Mouse (Mus musculus): ENCODE measurements at regions not wholly inside any gene's neighbourhood (a gene's known extent, or its start where the extent isn't known, plus 50 kb on each side); places are given as distances from the start of the nearest gene placed in this dataset.

DNA sequence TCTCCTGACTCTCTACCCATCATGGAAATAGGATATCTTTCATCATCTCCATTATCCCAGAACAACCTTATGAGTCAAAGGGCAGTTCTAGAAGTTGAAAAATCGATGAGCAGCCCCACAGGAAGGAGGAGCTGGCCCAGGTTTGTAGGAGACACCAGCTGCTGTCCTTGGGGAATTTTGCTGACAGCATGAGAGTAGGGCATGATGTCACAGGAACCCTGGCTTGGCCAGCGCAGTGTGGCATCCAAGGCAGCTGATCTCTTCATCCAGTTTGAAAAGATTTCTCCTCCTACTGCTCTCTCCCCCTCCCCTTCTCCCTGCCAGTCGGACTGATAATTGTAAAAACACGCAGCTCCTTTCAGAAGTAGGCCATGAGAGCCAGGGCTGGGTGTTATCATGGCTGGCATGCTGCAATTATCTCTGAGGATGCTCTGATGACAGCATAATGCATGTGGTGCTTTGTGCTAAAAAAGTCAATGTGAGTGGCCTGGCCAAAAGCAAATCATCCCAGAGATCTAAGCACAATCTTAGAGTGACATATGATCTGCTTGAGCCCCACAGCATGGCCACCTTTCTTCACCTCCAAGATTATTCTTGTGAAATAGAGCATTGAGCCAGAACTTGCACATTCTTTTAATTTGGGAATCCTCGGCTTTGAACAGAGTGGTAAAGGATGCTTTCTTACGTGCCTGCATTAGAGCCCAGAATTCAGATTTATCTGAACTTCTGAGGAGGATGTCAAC, 54.2 kb downstream of the Gjd2 start:
- DNase-seq (ENCODE audit: low read depth): no peak

DNA sequence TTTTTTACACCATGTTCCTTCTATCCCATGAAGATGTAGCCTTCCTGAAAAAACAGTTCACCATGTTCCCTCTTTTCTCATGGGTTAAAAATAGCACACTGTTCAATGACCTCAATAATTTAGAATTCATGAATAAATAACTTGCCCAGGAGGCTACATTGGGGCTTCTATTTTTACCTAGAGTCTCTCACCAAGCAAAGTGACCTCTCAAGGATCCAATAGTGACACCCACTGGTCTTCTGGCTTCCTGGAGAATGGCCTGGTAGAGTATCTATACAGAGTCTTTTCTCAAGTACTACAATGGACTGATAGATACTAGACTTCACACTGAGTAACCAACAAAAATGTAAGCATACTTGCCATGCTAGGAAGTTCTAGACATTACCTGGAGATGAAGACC, 60.9 kb downstream of the Gjd2 start:
- DNase-seq (ENCODE audit: low read depth): no peak

DNA sequence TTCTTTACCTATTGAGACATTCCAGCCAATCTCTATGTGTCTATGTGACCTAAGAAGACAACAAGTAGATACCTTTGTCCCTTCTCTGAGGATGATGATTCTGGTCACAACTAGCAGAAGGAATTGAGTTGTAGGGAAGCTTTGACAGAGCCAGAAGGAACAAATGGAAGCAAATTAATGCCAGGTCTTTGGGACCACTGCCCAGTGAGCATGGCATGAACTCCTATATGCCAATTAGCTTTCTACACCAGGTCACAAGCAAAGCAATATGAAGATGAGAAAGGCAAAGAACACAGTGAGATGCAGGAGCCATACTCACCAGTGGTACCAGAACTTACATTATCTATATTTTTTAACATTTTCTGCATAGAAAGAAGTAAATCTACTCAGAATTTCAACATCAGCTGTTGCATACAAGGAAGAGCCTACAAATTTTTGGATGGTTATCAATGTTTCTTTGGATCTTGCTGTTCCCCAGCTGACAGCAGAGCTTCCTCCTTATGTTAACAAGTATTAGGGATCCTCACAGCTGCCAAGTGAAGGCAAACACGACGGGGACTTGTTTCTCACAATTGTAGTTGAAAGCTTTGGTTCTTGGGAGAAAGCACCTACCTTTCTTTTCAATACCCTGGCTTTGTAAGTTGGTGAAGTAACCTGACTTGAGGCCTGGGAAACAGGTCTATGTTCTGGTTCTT, 64.0 kb downstream of the Gjd2 start:
- no peak for DNase-seq (ENCODE audit: low read depth)

DNA sequence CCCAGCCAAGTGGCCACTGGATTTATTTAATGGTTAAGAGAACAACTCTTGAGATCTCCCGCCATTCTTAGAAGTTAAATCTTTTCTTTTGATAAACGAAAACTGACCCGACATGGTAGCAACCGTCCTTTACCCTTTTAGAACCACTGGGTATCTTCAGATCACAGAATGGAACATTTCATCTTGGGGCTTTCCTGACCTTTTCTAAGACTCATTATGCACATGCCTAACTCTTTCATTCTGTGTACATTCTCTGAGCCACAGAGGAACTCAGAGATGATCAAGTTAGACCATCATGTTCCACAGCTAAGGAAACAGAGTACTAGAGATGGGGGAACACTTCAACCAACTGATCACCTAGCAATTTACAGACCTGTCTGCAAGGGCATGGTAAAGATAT, 81.7 kb downstream of the Gjd2 start:
- peak; percentile 3 for DNase-seq (ENCODE audit: low read depth)

DNA sequence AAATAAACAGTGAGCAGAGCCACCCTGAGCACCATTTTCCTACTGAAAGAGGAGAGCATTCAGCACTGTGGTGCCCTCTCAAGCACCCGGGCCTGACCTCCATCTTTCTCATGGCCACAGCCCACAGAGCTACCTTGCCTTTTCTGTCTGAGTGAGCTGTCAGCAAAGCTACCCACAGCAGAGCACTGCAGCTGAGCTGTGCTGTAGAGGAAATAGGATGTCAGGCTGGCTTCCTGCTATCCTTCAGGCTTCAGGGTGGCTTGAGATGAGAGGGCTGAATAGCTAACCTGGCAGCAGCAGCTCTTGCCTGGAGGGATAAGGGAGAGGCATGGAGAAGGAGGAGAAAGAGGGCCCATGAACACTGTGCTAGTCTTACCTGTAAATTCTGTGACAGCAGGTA, 82.5 kb downstream of the Gjd2 start:
- no peak for DNase-seq (ENCODE audit: low read depth)

DNA sequence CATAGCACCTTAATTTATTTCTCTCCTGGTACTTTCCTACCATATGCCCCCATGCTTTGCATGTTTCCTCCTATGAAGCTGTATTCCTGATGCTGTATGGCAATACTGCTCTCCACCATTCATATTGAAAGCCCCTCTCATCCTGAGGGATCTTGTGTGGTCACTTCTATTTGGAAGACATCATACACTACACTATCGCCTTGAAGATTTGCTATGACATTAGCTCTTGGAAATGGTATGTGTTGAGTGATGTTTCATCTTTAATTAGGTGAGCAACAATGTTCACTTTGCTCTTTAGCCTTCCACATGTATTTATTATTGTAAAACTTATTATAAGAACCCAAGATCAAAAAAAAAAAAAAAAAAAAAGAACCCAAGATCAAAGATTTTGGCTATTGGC, 81.2 kb upstream of the Arhgap11a start:
- DNase-seq (ENCODE audit: low read depth): no peak

DNA sequence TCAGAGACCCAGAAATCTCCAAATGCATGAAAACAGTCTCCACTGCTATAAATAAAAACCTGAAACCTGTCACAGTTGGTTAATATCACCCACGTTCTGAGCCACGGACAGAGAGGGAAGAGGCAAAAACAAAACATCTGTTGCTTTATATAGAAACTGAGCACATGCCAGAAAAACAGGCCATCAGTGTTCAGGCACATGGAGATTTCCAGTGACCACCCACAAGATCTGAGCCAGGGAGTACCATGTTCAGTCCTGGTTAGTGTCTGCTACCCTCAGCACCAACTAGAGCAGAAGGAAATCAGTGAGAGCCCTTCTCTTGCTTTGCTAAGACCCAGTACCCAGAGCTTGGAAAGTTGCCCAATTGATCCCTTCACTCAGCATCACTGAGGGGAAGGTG, 75.7 kb upstream of the Arhgap11a start:
- no peak for DNase-seq (ENCODE audit: low read depth)

DNA sequence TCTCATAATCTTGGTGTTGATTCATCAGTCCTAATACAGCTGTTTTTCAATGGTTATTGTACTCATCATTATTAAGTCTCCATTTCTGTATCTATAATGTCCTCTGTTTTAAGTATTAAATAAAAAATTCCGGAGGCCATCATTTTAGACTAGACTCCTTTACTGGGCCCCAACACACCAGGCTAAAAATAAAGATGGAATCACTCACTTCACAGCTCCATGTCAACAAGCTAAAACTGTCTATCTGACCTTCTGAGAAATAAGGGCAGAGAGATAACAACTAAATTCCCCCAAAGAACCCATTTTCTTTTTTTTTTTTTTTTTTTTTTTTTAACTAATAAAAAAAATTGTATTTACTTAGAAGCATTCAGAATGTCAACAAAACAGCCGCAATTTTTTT, 70.5 kb upstream of the Arhgap11a start:
- DNase-seq (ENCODE audit: low read depth): no peak

DNA sequence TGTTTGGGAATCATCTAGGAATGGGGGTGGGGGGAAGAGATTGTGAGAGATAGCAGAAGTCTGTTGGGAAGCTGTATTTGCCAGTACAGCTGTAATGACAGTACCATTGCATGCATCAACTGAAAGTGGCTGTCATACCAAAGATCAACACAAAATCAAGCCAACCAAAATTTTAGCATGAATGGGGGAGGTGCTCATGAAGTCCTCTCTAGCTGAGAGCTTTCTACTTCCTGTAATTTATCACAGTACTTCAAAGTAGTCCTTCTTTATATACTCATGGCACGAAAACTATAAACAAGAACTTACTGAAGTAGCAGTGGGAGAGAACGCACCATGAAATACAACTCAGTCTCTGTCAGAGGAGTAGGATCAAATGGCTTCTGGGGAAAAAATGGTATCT, 65.8 kb upstream of the Arhgap11a start:
- DNase-seq (ENCODE audit: low read depth): no peak

DNA sequence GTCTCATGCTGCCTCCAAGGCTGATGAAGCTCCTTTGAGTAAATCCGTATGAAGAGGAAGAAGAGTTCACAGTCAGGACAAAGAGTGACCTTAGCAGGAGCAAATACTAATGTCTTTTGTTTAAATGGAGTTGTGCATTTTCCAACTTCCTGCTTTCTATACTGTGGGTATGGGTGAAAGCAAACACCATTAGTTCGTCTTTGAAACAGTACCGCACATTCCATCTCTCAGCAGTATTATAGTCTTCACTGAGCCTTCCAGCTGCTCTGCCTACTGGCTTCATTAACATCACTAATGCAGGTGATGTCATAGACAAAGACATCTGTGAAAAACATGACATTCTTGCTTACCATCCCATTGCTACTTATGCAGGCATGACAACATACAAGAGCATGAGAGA, 62.7 kb upstream of the Arhgap11a start:
- no peak for DNase-seq (ENCODE audit: low read depth)

DNA sequence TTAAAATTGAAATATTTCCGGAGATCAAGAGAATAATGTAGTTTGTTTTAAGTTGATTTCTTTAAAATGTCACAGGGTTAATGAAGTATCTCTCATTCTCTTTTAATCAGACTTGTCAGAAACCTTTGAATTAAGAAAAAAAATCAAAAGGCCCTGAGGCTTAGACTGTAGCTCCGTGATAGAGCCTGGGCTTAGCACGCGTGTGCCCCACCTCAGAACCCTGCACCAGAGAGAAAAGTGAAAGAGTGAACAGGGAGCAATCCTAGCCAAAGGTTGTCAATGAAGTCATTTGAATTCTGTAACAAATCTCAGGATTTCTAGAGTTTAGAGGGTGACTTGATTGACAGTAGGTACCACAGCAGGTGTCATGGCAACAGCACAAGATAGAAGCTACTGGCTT, 61.0 kb upstream of the Arhgap11a start:
- no peak for DNase-seq (ENCODE audit: low read depth)

DNA sequence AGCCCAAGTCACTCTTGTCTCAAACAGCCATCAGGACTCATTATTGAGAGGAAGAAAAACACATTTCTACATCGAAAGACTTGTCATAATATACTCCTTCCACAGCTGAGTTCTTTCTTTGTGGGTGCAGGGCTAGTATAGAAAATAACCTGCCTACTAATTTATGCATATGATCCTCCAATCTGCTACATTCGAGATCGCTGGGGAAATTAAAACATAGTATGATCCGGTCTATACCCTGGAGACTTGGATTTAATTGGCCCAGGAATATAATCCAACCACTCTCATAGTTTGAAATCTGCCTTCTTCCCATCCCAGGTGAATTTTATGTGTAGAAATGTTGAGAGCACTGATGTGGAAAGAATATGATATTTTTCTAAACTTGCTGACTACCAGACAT, 60.2 kb upstream of the Arhgap11a start:
- no peak for DNase-seq (ENCODE audit: low read depth)

DNA sequence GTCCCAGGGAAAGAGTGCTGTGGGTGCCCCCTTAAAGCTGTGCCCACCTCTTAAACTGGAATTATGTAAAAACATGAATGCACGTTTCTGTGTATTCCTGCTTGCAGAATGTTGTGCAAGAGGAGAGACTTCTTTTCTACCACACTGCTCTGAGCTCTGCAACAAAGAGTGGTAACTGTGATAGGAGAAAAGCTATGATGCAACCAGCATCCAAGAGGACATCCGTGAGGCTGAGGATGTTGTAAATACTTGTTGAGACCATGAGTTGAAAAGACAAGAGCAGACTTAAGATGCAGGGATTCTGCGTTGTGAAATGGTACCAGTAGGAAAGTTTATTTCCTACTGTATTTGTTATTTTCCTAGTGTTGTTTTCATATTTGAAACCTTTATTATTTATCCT, 56.0 kb upstream of the Arhgap11a start:
- peak; percentile 4 for DNase-seq (ENCODE audit: low read depth)

DNA sequence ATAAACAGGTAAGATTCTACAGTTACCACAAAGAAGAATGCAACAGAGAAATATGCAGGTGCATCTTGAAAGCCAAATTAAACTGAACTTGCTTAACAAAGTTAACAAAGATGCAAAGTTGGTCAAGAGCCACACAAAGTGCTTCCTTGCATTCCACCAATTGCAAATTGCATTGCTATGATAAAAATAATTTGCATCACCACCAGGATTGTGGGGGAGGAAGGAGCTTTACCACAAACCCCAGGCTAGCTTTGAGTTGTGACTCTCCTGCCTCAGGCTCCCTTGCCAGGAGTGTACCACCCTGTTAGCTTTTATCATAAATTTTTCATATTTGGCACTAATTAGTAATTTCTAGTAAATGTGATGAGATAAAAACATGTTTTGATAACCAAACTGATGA, 55.4 kb upstream of the Arhgap11a start:
- DNase-seq (ENCODE audit: low read depth): no peak

DNA sequence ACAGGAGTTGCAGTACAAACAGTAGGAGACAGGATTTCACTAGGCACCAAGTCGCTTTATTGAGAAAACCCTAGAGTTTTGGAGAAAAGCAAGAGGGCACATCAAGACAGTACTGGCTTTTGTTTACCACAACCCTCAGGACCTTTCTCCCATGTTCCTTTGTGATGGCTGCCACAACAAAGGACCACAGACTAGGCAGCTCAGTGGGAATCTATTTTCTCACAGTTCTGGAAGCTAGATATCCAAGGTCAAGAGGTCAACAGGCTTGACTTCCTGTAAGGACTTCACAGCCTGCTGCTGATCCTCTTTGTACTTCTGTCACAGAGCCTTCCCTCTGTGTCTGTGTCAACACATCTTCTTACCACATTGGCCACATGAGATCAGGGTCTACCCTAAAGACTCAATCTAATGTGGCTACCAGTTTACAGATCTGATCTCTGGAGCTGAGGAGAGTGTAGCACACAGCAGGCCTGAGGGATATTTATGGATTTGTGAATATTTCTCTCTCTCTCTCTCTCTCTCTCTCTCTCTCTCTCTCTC, 54.6 kb upstream of the Arhgap11a start:
- no peak for DNase-seq (ENCODE audit: low read depth)

DNA sequence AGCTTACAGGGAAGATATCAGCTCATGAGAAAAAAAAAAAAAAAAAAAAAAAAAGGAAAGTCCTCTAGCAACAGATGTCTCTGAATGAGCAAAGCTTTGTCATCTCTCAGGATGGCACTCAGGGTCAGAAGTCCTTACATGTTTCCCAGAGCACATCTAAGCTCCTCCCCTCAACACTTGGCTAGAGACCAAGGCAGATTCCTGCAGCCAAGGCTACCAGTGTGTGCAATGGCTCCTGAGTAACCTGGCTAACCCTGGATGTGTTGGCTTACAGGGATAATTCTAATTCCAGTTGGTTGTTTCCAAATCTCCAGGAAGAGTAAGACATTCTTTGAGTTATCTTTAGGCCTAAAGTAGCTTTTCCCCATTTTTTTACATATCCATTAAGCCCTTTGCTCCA, 53.9 kb upstream of the Arhgap11a start:
- DNase-seq (ENCODE audit: low read depth): no peak

DNA sequence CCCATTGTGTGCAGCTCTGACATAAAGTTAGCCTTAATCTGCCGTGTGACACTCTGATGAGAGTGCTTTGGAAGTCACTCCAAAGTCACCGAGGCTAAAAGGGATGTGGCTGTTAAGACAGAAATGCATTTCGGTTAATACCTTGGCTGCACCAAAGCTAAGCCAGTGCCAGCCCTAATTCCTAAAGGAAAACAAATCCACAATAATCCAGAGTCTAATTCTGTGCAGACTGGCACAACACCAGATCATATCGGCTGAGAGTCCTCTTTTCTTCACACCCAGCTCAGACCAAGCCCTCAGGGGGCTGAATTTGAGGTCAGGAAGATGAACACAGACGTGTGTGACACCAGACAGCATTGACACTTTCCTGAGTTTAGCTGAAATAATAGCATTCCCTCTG, 52.0 kb upstream of the Arhgap11a start:
- no peak for DNase-seq (ENCODE audit: low read depth)

DNA sequence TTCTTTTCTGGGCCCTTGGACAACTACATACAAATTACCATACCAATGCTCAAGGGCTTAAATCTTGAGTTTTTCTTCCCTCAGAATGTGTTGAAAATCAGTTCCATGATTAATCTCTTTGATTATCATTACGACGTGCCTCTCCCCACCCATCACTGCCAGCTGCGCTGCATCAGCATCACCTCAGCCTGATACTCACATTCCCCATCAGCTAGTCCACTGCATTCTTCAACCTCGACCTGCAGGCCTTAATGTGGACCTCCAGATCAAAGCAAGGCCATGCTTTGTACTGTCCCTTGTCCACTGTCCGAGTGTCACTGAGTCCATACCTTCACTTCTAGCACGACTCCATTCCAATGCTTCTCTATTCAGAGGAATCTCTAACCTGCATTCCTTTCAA, 50.3 kb upstream of the Arhgap11a start:
- no peak for DNase-seq (ENCODE audit: low read depth)

All from induced T-regulatory cell, adult 2 months (primary cell).